Mouse (Mus musculus): Measurements from ENCODE around the gene Dcun1d2. TPM values are rescaled to one million over a fixed set of nuclear protein-coding genes. Genes with fewer than 3 reads are reported as not detected.

The Dcun1d2 gene
- total and polyA plus RNA-seq, 2 experiments from 2014 or later, result 24.4 to 32.7 TPM

GRCm38 (mm10) chr8:13208627-13209355 is 79.1 kb downstream of the Dcun1d2 start:
- DNase-seq (ENCODE audit: low spot score), result no peak
- no peak for ATAC-seq (ENCODE audit: low FRiP score)
- Histone ChIP-seq H3K27me3 (ENCODE audit: insufficient read depth, low read length) (no peaks in the 10 kb centered on the region), H3K4me1 (ENCODE audit: insufficient read depth, low read length) (0 out of 2 replicates have a peak, but pooled peaks cover 3% of the 10 kb centered on the region), H3K27ac (ENCODE audit: low read depth, low read length) (no peak overlapping the region), H3K4me2 (ENCODE audit: low read depth, low read length, poor library complexity, severe bottlenecking) (no peak overlapping the region), H3K36me3 (ENCODE audit: insufficient read depth, low read length) (no peaks in the 10 kb centered on the region), H3K9me3 (ENCODE audit: low read length) (no peaks in the 10 kb centered on the region), H3K4me3 (ENCODE audit: low read depth, low read length) (no peak overlapping the region), H3K9ac (replicated peaks; ENCODE audit: low read length, poor library complexity, severe bottlenecking) (no peak overlapping the region)
- TF ChIP-seq CTCF (IDR thresholded peaks at IDR 0.05), result peak; percentile 53
- WGBS, result 51% methylated on average over 6 of the region's 6 CpGs

GRCm38 (mm10) chr8:13206290-13206689 is 81.6 kb downstream of the Dcun1d2 start:
- 51% methylated on average over 5 of the region's 5 CpGs for WGBS
- H3K4me3 ChIP-seq (ENCODE audit: low read depth, low read length), result no peak overlapping the region

More at GRCm38 (mm10) chr8:13206290-13206689, 81.6 kb downstream of the Dcun1d2 start:
- ATAC-seq (ENCODE audit: low FRiP score) (no peak), DNase-seq (ENCODE audit: low spot score) (no peak)
- H3K9me3 ChIP-seq (ENCODE audit: low read length), result no peaks in the 10 kb centered on the region
- H3K4me2 ChIP-seq (ENCODE audit: low read depth, low read length, poor library complexity, severe bottlenecking), result no peak overlapping the region
- no peak for TF ChIP-seq CTCF (IDR thresholded peaks at IDR 0.05)
- H3K36me3 ChIP-seq (ENCODE audit: insufficient read depth, low read length), result no peaks in the 10 kb centered on the region
- H3K27me3 ChIP-seq (ENCODE audit: insufficient read depth, low read length), result peaks cover 13% of the 10 kb centered on the region
- H3K27ac ChIP-seq (ENCODE audit: low read depth, low read length), result no peak overlapping the region
- H3K4me1 ChIP-seq (ENCODE audit: insufficient read depth, low read length), result no peaks in the 10 kb centered on the region
- no peak overlapping the region for H3K9ac ChIP-seq (replicated peaks; ENCODE audit: low read length, poor library complexity, severe bottlenecking)

Other genes starting within 250 kb of the Dcun1d2 start
- gene Proz, start 227.2 kb downstream of the Dcun1d2 start, total RNA-seq (2014; rRNA removed), result not detected in 2 replicates
- 0.80 and 0.89 TPM in 2 replicates for gene Proz, start 227.2 kb downstream of the Dcun1d2 start, polyA plus RNA-seq (2015; fragmentation: Nextera tagmentation; extraction: Ambion mirVana)
- 32.2 and 32.7 TPM in 2 replicates for gene Pcid2, start 182.7 kb downstream of the Dcun1d2 start, total RNA-seq (2014; rRNA removed)
- gene Pcid2, start 182.7 kb downstream of the Dcun1d2 start, polyA plus RNA-seq (2015; fragmentation: Nextera tagmentation; extraction: Ambion mirVana), result 26.8 and 29.0 TPM in 2 replicates
- gene Cul4a, start 182.5 kb downstream of the Dcun1d2 start, total RNA-seq (2014; rRNA removed), result 100 and 106 TPM in 2 replicates
- 57.3 and 59.3 TPM in 2 replicates for gene Cul4a, start 182.5 kb downstream of the Dcun1d2 start, polyA plus RNA-seq (2015; fragmentation: Nextera tagmentation; extraction: Ambion mirVana)
- 273 and 322 TPM in 2 replicates for gene Lamp1, start 129.0 kb downstream of the Dcun1d2 start, total RNA-seq (2014; rRNA removed)
- 358 and 371 TPM in 2 replicates for gene Lamp1, start 129.0 kb downstream of the Dcun1d2 start, polyA plus RNA-seq (2015; fragmentation: Nextera tagmentation; extraction: Ambion mirVana)
- gene Grtp1, start 87.5 kb downstream of the Dcun1d2 start, total RNA-seq (2014; rRNA removed), result 7.9 and 10.1 TPM in 2 replicates
- gene Grtp1, start 87.5 kb downstream of the Dcun1d2 start, polyA plus RNA-seq (2015; fragmentation: Nextera tagmentation; extraction: Ambion mirVana), result 18.9 and 19.9 TPM in 2 replicates
- gene Adprhl1, start 34.0 kb downstream of the Dcun1d2 start, total RNA-seq (2014; rRNA removed), result 0.09 and 0.16 TPM in 2 replicates
- 0.28 and 0.41 TPM in 2 replicates for gene Adprhl1, start 34.0 kb downstream of the Dcun1d2 start, polyA plus RNA-seq (2015; fragmentation: Nextera tagmentation; extraction: Ambion mirVana)
- gene Tmco3, start 59 bp upstream of the Dcun1d2 start, total RNA-seq (2014; rRNA removed), result 23.5 and 31.9 TPM in 2 replicates
- gene Tmco3, start 59 bp upstream of the Dcun1d2 start, polyA plus RNA-seq (2015; fragmentation: Nextera tagmentation; extraction: Ambion mirVana), result 28.9 and 31.4 TPM in 2 replicates
- 58.6 and 59.6 TPM in 2 replicates for gene Tfdp1, start 50.6 kb upstream of the Dcun1d2 start, total RNA-seq (2014; rRNA removed)
- 72.4 and 75.4 TPM in 2 replicates for gene Tfdp1, start 50.6 kb upstream of the Dcun1d2 start, polyA plus RNA-seq (2015; fragmentation: Nextera tagmentation; extraction: Ambion mirVana)
- not detected in 2 replicates for gene Atp4b, start 108.7 kb upstream of the Dcun1d2 start, total RNA-seq (2014; rRNA removed)
- not detected in 2 replicates for gene Atp4b, start 108.7 kb upstream of the Dcun1d2 start, polyA plus RNA-seq (2015; fragmentation: Nextera tagmentation; extraction: Ambion mirVana)
- under 0.01 TPM in 1 of 2 replicates, not detected in the other for gene Grk1, start 117.0 kb upstream of the Dcun1d2 start, total RNA-seq (2014; rRNA removed)
- gene Grk1, start 117.0 kb upstream of the Dcun1d2 start, polyA plus RNA-seq (2015; fragmentation: Nextera tagmentation; extraction: Ambion mirVana), result not detected in 2 replicates
- 1.1 and 2.2 TPM in 2 replicates for gene Tmem255b, start 147.1 kb upstream of the Dcun1d2 start, total RNA-seq (2014; rRNA removed)
- 1.6 and 1.8 TPM in 2 replicates for gene Tmem255b, start 147.1 kb upstream of the Dcun1d2 start, polyA plus RNA-seq (2015; fragmentation: Nextera tagmentation; extraction: Ambion mirVana)
- gene Gas6, start 206.4 kb upstream of the Dcun1d2 start, total RNA-seq (2014; rRNA removed), result 73.6 and 91.0 TPM in 2 replicates
- gene Gas6, start 206.4 kb upstream of the Dcun1d2 start, polyA plus RNA-seq (2015; fragmentation: Nextera tagmentation; extraction: Ambion mirVana), result 63.0 and 67.8 TPM in 2 replicates

All from midbrain, postnatal 0 days (tissue).